Mouse (Mus musculus) testis, adult 2 months (tissue): ENCODE measurements around the gene Prkd2.

Experiments
- CTCF ChIP-seq: fragments of 200-500 bp; IDR thresholded peaks from 2 replicates; pipeline ENCODE4 v1.5.1; 2012; ENCODE audit warnings: low read depth, mild to moderate bottlenecking, inconsistent platforms, low read length, moderate library complexity; ENCODE audit not compliant: control insufficient read depth, insufficient read depth, insufficient replicate concordance
- POLR2A ChIP-seq: fragments of 200-500 bp; IDR thresholded peaks from 2 replicates; pipeline ENCODE4 v1.6.1; 2012; ENCODE audit warnings: low read depth, mild to moderate bottlenecking, inconsistent platforms, low read length, moderate library complexity; ENCODE audit not compliant: control insufficient read depth

- TF ChIP-seq CTCF (no peak), POLR2A (no peak)
These were observed 33.3 kb downstream of the Prkd2 start for GRCm38 (mm10) chr7:16876006-16876405.
